Mouse (Mus musculus): ENCODE results near the gene Psma1. TPM values are rescaled to one million over a fixed set of nuclear protein-coding genes. Genes with fewer than 3 reads are reported as not detected.

Psma1 gene
- polyA plus RNA-seq, 1 experiment from 2014 or later = 394 TPM

GRCm38 (mm10) chr7:114284296-114284910 is 8.5 kb upstream of the Psma1 start:
- H3K4me1 ChIP-seq (replicated peaks; ENCODE audit: control insufficient read depth, insufficient read depth, low read length) = no peaks in the 10 kb centered on the region
- no peaks in the 10 kb centered on the region for H3K27me3 ChIP-seq (replicated peaks; ENCODE audit: control insufficient read depth, insufficient read depth, low read length)
- H3K9me3 ChIP-seq (ENCODE audit: control insufficient read depth, low read length) = no peaks in the 10 kb centered on the region
- no peak overlapping the region for H3K27ac ChIP-seq (ENCODE audit: low read length)
- no peak for ATAC-seq
- no peaks in the 10 kb centered on the region for H3K36me3 ChIP-seq (ENCODE audit: control insufficient read depth, insufficient read depth)
- H3K9ac ChIP-seq (replicated peaks; ENCODE audit: low read depth, low read length) = no peak overlapping the region
- 92% methylated on average over 14 of the region's 14 CpGs for WGBS
- H3K4me2 ChIP-seq (ENCODE audit: low read length) = no peak overlapping the region
- H3K4me3 ChIP-seq (replicated peaks; ENCODE audit: low read length) = no peak overlapping the region

DNA sequence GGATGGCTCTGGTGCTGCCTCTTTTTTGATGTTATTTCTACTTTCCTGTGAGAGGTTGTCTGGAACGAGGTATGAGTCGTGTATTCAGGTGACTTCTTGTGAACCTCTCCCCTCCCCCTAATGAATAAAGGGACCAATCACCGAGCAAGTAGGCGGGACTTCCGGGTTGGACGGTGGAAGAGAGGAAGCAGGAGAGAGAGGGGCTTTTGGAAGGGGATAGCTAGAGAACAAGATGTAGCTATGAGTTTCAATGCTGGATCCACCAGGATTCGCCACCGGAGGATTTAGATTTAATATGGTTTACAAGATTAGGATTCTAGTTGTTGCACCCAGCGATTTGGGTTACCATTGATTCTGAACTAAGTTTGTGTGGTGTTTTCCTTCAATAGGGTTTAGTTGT is 7.1 kb upstream of the Psma1 start:
- 77% methylated on average over 9 of the region's 9 CpGs for WGBS
- no peak overlapping the region for H3K4me2 ChIP-seq (ENCODE audit: low read length)
- no peak overlapping the region for H3K9ac ChIP-seq (replicated peaks; ENCODE audit: low read depth, low read length)
- ATAC-seq = no peak
- H3K4me1 ChIP-seq (replicated peaks; ENCODE audit: control insufficient read depth, insufficient read depth, low read length) = no peaks in the 10 kb centered on the region
- no peaks in the 10 kb centered on the region for H3K9me3 ChIP-seq (ENCODE audit: control insufficient read depth, low read length)
- no peaks in the 10 kb centered on the region for H3K27me3 ChIP-seq (replicated peaks; ENCODE audit: control insufficient read depth, insufficient read depth, low read length)
- H3K27ac ChIP-seq (ENCODE audit: low read length) = no peak overlapping the region
- no peak overlapping the region for H3K4me3 ChIP-seq (replicated peaks; ENCODE audit: low read length)
- no peaks in the 10 kb centered on the region for H3K36me3 ChIP-seq (ENCODE audit: control insufficient read depth, insufficient read depth)

- no peak overlapping the region for H3K4me3 ChIP-seq (replicated peaks; ENCODE audit: low read length)
- H3K4me2 ChIP-seq (ENCODE audit: low read length) = no peak overlapping the region
- no peaks in the 10 kb centered on the region for H3K9me3 ChIP-seq (ENCODE audit: control insufficient read depth, low read length)
- no peaks in the 10 kb centered on the region for H3K36me3 ChIP-seq (ENCODE audit: control insufficient read depth, insufficient read depth)
- no peak overlapping the region for H3K9ac ChIP-seq (replicated peaks; ENCODE audit: low read depth, low read length)
- H3K4me1 ChIP-seq (replicated peaks; ENCODE audit: control insufficient read depth, insufficient read depth, low read length) = no peaks in the 10 kb centered on the region
- ATAC-seq = 0 out of 2 replicates have a peak, but pooled peaks have one; percentile 43
- H3K27ac ChIP-seq (ENCODE audit: low read length) = no peak overlapping the region
- H3K27me3 ChIP-seq (replicated peaks; ENCODE audit: control insufficient read depth, insufficient read depth, low read length) = no peaks in the 10 kb centered on the region
- WGBS = 56% methylated on average over 3 of the region's 3 CpGs
Measured at GRCm38 (mm10) chr7:114281671-114282070, 5.8 kb upstream of the Psma1 start.

DNA sequence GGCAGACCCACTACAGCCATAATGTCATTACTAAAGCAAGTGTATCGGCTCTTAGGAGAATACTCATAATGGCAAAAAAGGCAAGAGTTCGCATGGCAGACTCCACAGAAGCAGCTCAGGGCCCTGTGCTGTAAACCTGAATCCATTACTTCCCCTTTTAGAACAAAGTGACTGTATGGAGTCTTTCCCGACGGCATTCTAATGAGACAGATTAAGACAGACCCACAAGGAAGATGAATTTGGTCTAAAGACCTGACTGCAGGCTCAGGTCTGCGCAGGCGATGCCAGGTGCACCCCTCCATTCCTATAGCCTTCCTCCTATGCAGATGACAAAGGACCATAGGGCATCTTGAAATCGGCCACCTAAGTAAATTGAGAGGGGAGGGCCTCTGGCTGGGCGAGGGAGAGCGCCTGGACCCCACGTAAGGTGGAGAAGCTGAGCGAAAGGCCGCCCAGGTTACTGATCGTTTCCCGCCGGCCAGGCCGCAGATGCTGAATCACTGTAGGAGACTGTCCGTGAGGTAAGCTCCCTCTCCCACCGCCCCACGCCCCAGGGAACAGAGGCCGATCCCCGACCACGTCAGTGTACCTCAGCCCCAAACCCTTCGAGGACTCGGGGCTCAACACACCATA is 430 bp downstream of the Psma1 start:
- Histone ChIP-seq H3K9ac (replicated peaks; ENCODE audit: low read depth, low read length) (peak overlapping the region; percentile 88), H3K4me1 (replicated peaks; ENCODE audit: control insufficient read depth, insufficient read depth, low read length) (peaks cover 11% of the 10 kb centered on the region), H3K9me3 (ENCODE audit: control insufficient read depth, low read length) (no peaks in the 10 kb centered on the region), H3K27ac (ENCODE audit: low read length) (peak overlapping the region; percentile 64), H3K4me3 (replicated peaks; ENCODE audit: low read length) (peak overlapping the region; percentile 85), H3K27me3 (replicated peaks; ENCODE audit: control insufficient read depth, insufficient read depth, low read length) (no peaks in the 10 kb centered on the region), H3K36me3 (ENCODE audit: control insufficient read depth, insufficient read depth) (peaks cover 12% of the 10 kb centered on the region), H3K4me2 (ENCODE audit: low read length) (peak overlapping the region; percentile 74)
- WGBS = 1% methylated on average over 24 of the region's 24 CpGs
- ATAC-seq = peak; percentile 57

- Histone ChIP-seq H3K9ac (replicated peaks; ENCODE audit: low read depth, low read length) (no peak overlapping the region), H3K27ac (ENCODE audit: low read length) (no peak overlapping the region), H3K27me3 (replicated peaks; ENCODE audit: control insufficient read depth, insufficient read depth, low read length) (no peaks in the 10 kb centered on the region), H3K36me3 (ENCODE audit: control insufficient read depth, insufficient read depth) (peaks cover 63% of the 10 kb centered on the region), H3K9me3 (ENCODE audit: control insufficient read depth, low read length) (no peaks in the 10 kb centered on the region), H3K4me3 (replicated peaks; ENCODE audit: low read length) (no peak overlapping the region), H3K4me1 (replicated peaks; ENCODE audit: control insufficient read depth, insufficient read depth, low read length) (no peaks in the 10 kb centered on the region), H3K4me2 (ENCODE audit: low read length) (no peak overlapping the region)
- 97% methylated on average over 5 of the region's 5 CpGs for WGBS
- no peak for ATAC-seq
Measured at GRCm38 (mm10) chr7:114268446-114268845, 7.5 kb downstream of the Psma1 start.

DNA sequence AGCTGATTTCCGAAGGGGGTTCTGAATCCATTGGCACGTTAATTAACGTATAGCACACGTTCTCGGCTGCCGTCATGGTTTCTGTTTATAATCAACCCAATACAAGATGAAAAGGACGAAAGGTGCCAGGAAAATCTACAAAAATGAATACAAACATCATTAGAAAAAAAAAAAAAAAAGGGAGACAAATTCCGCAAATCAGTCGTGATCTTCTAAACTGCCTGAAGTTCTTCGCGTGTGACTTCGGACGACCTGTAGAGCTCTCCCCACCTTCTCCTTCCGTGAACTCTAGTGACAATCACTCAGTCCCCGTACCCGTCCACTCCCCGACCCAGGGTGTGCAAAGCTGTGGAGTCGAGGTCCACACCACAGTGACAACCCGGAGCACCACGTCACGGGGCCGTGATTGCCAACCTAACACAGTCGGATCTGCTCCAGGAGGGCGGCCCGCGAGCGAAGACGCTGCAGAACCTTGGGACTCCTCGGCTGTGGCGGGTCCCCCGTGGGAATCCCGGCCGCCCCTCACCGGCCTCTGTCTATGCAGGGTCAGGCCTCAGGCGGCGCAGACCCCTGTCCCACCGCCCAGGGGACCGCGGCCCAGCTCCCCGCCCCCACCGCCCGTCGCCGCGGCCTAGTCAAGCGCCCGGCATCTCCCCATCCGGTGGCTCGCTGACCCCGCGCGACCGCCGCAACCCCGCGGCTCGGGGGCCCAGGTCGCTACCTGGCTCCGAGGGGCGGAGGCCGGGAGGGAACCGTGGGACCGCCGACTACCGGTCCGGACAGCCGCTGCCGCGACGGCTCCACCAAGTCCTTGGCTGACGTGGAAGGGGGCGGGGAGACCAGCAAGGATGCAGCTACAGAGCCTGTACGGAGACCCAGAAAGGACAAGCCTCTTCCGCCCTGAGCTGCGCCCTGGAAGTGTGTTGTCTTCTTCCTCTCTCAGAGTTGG is 21.8 kb downstream of the Psma1 start, which contains the start of gene Copb1:
Gene Copb1, minus strand, starts transcription at position 827 of the 949 bp plus-strand sequence.
- ATAC-seq = peak; percentile 100
- Histone ChIP-seq H3K4me1 (replicated peaks; ENCODE audit: control insufficient read depth, insufficient read depth, low read length) (peaks cover 5% of the 10 kb centered on the region), H3K4me2 (ENCODE audit: low read length) (peak within 1 kb of the TSS; percentile 69), H3K9me3 (ENCODE audit: control insufficient read depth, low read length) (no peaks in the 10 kb centered on the region), H3K27ac (ENCODE audit: low read length) (peak within 1 kb of the TSS; percentile 23), H3K27me3 (replicated peaks; ENCODE audit: control insufficient read depth, insufficient read depth, low read length) (no peaks in the 10 kb centered on the region), H3K9ac (replicated peaks; ENCODE audit: low read depth, low read length) (peak within 1 kb of the TSS; percentile 96), H3K4me3 (replicated peaks; ENCODE audit: low read length) (peak within 1 kb of the TSS; percentile 90), H3K36me3 (ENCODE audit: control insufficient read depth, insufficient read depth) (peaks cover 15% of the 10 kb centered on the region)
- 1% methylated on average over 75 of the region's 75 CpGs for WGBS

DNA sequence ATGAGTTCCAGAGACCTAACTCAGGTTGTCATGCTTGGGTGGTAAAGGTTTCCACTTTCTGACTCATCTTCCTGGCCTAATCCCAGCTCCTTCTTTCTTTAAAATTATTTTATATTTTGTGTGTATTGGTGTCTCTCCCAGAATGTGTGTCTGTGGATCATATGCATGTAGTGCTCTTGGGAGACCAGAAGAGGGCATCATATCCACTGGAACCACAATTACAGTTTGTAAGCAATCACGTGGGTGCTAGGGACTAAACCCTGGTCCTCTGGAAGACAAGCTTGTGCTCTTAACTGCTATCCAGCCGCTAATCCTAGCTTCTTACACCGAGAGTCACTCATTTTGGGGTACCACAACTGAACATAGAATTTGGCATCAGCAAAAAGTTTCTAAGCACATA is 24.2 kb downstream of the Psma1 start:
- no peaks in the 10 kb centered on the region for H3K27me3 ChIP-seq (replicated peaks; ENCODE audit: control insufficient read depth, insufficient read depth, low read length)
- ATAC-seq = no peak
- H3K27ac ChIP-seq (ENCODE audit: low read length) = no peak overlapping the region
- H3K9me3 ChIP-seq (ENCODE audit: control insufficient read depth, low read length) = no peaks in the 10 kb centered on the region
- 97% methylated on average over 3 of the region's 3 CpGs for WGBS
- peaks cover 25% of the 10 kb centered on the region for H3K36me3 ChIP-seq (ENCODE audit: control insufficient read depth, insufficient read depth)
- H3K9ac ChIP-seq (replicated peaks; ENCODE audit: low read depth, low read length) = no peak overlapping the region
- H3K4me3 ChIP-seq (replicated peaks; ENCODE audit: low read length) = no peak overlapping the region
- peaks cover 5% of the 10 kb centered on the region for H3K4me1 ChIP-seq (replicated peaks; ENCODE audit: control insufficient read depth, insufficient read depth, low read length)
- H3K4me2 ChIP-seq (ENCODE audit: low read length) = no peak overlapping the region

DNA sequence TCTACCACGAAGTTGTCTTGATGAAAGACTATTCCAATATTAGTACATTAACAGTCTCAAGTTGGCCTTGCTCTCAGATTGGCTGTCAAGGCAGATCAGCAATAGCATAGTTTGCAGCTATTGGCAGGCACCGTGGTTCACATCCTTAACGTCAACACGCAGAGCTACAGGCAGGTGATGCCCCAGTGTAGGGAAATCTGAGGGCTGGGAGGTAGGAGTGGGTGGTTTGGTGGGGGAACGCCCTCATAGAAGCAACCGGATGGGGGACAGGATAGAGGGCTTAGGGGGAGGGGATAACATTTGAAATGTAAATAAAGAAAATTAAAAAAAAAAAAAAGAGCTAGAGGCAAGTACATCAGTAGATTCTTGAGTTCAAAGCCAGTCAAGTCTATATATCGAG is 41.9 kb downstream of the Psma1 start:
- Histone ChIP-seq H3K27me3 (replicated peaks; ENCODE audit: control insufficient read depth, insufficient read depth, low read length) (no peaks in the 10 kb centered on the region), H3K4me1 (replicated peaks; ENCODE audit: control insufficient read depth, insufficient read depth, low read length) (no peaks in the 10 kb centered on the region), H3K36me3 (ENCODE audit: control insufficient read depth, insufficient read depth) (peaks cover 35% of the 10 kb centered on the region), H3K4me2 (ENCODE audit: low read length) (no peak overlapping the region), H3K4me3 (replicated peaks; ENCODE audit: low read length) (no peak overlapping the region), H3K9me3 (ENCODE audit: control insufficient read depth, low read length) (no peaks in the 10 kb centered on the region), H3K27ac (ENCODE audit: low read length) (no peak overlapping the region), H3K9ac (replicated peaks; ENCODE audit: low read depth, low read length) (no peak overlapping the region)
- 75% methylated on average over 7 of the region's 7 CpGs for WGBS
- ATAC-seq = no peak

- H3K4me2 ChIP-seq (ENCODE audit: low read length) = no peak overlapping the region
- no peaks in the 10 kb centered on the region for H3K9me3 ChIP-seq (ENCODE audit: control insufficient read depth, low read length)
- ATAC-seq = no peak
- H3K9ac ChIP-seq (replicated peaks; ENCODE audit: low read depth, low read length) = no peak overlapping the region
- no peaks in the 10 kb centered on the region for H3K4me1 ChIP-seq (replicated peaks; ENCODE audit: control insufficient read depth, insufficient read depth, low read length)
- H3K4me3 ChIP-seq (replicated peaks; ENCODE audit: low read length) = no peak overlapping the region
- no peaks in the 10 kb centered on the region for H3K27me3 ChIP-seq (replicated peaks; ENCODE audit: control insufficient read depth, insufficient read depth, low read length)
- WGBS = 93% methylated on average over 7 of the region's 7 CpGs
- H3K36me3 ChIP-seq (ENCODE audit: control insufficient read depth, insufficient read depth) = peaks cover 31% of the 10 kb centered on the region
- no peak overlapping the region for H3K27ac ChIP-seq (ENCODE audit: low read length)
Measured at GRCm38 (mm10) chr7:114232982-114233381, 42.9 kb downstream of the Psma1 start.

Data from forebrain, embryonic 16.5 days (tissue).